Mouse (Mus musculus) right cerebral cortex, postnatal 25 days (tissue): ENCODE measurements around the gene Myh9.
A peak's percentile ranks its signal among the peaks of the same experiment; 100 is the strongest.
"Not testable (repeated sequence)": the region's sequence is repeated elsewhere in the genome, so short reads cannot be mapped to it uniquely, and the experiment has no call there.

Experiments used
- DNase-seq: peaks from one replicate; pipeline ENCODE4 v3.0.0; 2022

Myh9 gene

GRCm38 (mm10) chr15:77867231-77867968 lies 25.4 kb upstream of the Myh9 start:
- DNase-seq: not testable (repeated sequence)

DNA sequence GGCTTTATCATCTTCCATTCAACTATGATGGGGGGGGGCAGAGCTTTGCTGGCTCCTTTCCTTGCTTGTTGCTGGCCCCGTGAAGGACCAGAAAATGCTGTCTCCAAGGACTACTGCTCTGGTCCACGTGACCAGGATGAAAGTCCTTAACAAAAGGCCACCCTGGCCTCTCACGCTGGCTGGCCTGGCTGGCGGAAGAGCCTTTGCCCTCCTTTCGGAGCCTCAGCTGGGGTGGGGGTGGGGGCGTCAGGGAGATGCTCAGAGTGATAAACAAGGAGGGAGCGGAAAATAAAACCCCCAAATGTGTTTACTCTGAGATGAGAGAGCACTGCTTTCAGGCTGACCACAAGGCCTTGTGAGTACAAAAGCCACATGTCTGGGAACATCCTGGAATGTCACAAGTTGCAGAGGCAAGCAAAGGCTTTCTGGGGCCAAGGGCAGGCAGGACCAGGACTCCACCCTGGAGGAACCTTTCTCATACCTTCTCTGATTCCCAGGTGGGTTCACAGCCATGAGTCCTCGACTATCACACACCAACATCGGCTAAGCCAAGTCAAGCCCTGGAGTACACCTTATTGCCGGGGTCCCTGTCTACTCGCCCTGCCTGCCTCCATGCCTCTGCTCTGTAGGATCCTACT lies 24.7 kb upstream of the Myh9 start:
- no peak for DNase-seq

- DNase-seq: no peak
These were observed 22.2 kb upstream of the Myh9 start for GRCm38 (mm10) chr15:77864063-77864758.

GRCm38 (mm10) chr15:77862991-77863972 lies 21.3 kb upstream of the Myh9 start:
- DNase-seq: no peak

DNA sequence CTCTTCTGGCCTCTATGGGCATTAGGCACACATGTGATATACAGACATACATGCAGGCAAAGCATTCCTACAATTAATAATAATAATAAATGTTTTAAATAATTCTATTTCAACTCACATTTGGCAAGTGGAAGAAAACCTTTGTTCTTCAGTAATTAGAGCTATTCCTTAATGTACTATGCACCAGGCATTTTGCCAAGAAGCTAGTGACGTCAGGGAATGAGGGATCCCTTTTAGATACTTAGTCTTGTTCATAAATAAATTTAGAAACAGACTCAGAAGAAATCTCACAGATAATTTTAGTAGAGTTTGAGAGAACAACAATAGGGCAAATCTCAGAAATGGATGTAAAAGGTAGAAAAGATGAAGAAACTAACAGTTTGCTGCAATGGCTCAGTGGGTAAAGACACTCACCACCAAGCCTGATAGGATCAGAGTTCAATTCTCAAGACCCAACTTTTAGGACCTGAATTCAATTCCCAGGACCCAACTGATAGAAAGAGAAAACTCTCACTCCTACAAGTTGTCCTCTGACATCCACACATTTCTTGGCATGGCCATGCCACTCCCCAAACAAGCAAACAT lies 18.2 kb upstream of the Myh9 start:
- DNase-seq: no peak

- DNase-seq: peak; percentile 78
These were observed 15.7 kb upstream of the Myh9 start for GRCm38 (mm10) chr15:77857662-77858156.

- no peak for DNase-seq
These were observed 14.6 kb upstream of the Myh9 start for GRCm38 (mm10) chr15:77856541-77856940.

GRCm38 (mm10) chr15:77855301-77855700 lies 13.3 kb upstream of the Myh9 start:
- DNase-seq: no peak

- DNase-seq: no peak
These were observed 10.0 kb upstream of the Myh9 start for GRCm38 (mm10) chr15:77852001-77852400.

DNA sequence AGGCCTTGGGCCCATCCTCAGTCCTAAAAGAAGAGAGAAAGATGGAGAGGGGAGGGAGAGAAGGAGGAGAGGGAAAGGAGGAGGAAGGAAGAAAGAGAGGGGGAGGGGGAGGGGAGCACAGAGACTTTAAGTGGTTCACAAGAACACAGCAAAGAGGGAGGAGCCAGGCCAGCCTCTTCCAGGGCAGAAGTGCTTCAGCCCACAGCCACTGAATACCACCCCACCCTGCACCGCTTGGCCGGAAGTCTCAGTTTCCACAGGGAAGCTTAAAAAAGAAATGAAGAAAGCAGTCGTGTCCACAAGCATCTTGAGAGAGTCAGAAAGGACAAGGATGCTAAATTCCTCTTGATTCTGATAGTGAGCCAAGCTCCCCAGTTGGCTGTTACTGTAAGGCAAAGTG lies 9.2 kb upstream of the Myh9 start:
- DNase-seq: no peak

- DNase-seq: no peak
These were observed 7.7 kb upstream of the Myh9 start for GRCm38 (mm10) chr15:77849572-77850229.

DNA sequence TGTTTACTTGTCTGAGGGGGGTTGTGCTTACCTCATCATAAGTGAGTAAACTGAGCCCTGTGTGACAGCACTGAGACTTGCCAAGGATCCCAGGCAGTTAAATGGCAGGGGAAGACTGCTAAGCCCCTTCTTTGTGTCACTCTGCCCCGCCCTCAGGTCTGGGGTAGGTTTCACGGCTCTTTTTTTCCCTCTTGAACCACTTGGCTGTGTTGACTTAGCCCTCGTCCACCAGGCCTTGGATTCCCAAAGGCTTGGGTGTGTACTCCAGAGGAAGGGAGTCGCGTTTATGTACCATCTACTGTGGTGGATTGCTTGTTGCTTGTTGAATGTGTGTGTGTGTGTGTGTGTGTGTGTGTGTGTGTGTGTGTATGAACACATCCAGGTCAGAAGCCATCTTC lies 7.1 kb upstream of the Myh9 start:
- DNase-seq: no peak

DNA sequence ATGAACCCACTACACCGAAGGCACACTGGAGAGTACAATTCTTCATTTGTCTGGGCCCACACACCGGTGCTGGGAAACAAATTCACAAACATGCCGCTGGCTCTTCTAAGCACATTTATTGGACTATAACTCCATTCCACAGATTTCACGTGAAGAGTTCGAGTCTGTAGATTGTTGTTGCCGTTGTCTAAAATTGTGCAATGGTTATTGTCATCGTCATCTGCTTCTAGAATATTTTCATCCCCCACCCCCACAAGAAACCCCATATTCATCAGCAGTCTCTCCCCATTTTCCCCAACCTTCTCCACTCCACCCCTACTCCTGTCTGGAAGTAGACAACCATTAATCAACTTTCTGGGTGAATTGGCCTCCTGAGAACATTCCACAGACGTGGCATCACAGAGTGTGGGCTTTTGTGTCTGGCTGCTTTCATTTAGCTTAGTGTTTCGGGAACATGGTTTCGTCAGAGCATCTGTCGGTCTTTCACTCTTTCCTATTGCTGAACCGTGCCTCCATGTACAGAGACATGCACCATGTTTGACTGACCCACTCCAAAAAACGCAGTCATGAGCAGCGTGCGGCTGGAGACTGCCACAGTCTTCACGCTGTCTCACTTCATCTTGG lies 6.6 kb upstream of the Myh9 start:
- DNase-seq: no peak

GRCm38 (mm10) chr15:77847826-77848225 lies 5.9 kb upstream of the Myh9 start:
- no peak for DNase-seq

GRCm38 (mm10) chr15:77847108-77847507 lies 5.1 kb upstream of the Myh9 start:
- DNase-seq: no peak

DNA sequence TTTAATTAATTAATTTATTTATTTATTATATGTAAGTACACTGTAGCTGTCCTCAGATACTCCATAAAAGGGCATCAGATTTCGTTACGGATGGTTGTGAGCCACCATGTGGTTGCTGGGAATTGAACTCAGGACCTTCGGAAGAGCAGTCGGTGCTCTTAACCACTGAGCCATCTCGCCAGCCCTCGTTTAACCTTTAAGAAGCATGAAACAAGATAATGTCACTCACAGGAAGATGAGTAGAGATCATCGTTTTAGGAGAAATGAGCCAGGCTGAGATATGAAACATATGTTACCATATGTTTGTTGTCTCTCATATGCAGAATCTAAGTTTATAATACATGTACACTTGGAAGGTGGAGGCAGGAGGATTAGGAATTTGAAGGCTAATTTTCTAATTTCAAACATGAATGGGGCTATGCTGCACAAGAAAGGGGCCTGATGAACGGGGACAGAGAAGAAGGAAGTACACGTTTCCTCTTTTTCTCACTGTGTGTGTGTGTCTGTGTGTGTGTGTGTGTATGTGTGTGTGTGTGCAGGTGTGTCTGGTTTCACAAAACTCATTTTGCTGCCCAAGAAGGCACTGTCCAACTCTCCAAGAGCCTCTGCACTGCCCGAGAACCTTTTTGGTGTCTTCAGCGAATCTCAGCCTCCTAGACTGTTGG lies 4.1 kb upstream of the Myh9 start:
- DNase-seq: not testable (repeated sequence)

DNA sequence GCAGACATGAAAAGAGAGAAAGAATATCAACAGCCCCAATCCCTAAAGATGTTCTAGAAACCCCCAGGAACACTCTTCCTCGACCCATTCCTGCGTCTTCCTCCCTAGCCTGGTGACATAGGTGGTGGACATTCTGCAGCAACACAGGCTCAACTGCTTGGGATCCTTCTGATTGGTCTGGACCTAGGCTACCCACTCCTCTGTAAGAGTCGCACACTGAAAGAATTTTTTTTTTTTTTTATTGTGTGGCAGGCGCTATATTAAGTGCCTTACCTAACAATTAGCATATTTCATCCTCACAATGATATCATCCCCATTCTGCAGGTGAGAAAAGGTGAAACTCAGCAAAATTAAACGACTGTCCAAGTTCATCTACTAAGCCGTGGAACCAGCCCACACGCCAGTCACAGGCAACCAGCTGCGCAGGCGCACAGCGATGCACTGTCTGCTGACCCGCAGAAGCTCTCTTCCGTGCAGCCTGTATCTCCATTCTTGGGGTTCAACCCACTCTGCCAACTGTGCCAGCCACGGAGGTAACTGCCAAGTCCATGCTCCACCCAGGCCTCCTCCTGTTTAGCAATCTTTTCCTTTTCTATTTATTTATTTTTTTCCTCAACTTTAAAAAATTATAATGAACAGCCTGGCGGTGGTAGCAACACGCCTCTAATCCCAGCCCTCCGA lies 3.1 kb upstream of the Myh9 start:
- no peak for DNase-seq

DNA sequence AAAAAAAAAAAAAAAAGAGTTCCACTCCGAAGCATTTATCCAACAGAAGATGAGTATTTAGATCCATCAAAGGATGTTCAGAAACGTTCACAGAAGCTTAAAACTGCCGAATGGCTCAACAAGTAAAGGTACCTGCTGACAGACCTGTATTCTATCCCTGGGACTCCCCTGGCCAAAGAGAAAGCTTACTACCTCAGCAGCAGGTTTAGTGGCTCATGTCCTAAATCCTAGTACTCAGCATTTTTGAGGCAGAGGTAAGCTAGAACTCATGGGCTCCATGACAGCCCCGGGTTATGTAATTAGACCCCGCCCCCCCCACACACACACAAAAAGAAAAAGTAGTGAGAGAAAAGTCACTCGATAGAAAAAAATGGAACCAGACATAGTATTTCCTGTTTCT lies 2.1 kb upstream of the Myh9 start:
- no peak for DNase-seq

- not testable (repeated sequence) for DNase-seq
These were observed 1.6 kb upstream of the Myh9 start for GRCm38 (mm10) chr15:77843494-77844041.

DNA sequence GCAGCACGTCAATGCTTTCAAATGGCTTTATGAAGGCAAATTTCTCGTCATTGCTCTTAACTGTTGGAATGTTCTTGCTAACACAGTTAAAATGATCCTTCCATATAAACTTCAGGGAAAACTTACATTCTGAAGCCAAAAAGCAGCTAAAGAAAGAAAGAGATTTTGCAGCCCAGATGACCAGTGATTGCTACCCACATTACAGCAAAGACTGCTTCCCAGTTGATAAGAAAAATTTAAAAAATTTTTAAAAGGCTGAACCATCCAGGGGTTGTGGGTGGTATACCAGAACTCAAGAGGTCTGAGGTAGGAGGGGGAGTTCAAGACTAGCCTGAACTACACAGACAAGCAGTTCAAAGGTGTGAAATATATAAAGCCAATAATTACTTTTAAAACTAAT lies 1.1 kb upstream of the Myh9 start:
- DNase-seq: no peak
